Mouse (Mus musculus) liver, adult 2 months (tissue): ENCODE measurements at regions not wholly inside any gene's neighbourhood (a gene's known extent, or its start where the extent isn't known, plus 50 kb on each side); places are given as distances from the start of the nearest gene placed in this dataset.

Source experiments
- DNase-seq: peaks from one replicate; pipeline ENCODE4 v3.0.0-alpha.2; 2011; ENCODE audit warnings: low read depth, low spot score; ENCODE audit errors: extremely low read depth
- H3K27ac ChIP-seq: fragments of 200-500 bp; replicated peaks from 2 replicates; pipeline ENCODE4 v1.5.1; 2012; ENCODE audit warnings: low read depth, mild to moderate bottlenecking, control low read depth, inconsistent platforms, low read length; ENCODE audit not compliant: insufficient read depth
- H3K27me3 ChIP-seq: fragments of 200-500 bp; 2 replicates; pipeline ENCODE4 v1.6.1; 2012; ENCODE audit warnings: mild to moderate bottlenecking, moderate library complexity, low read length, inconsistent platforms; ENCODE audit not compliant: control insufficient read depth, insufficient read depth
- H3K36me3 ChIP-seq: fragments of 200-500 bp; 2 replicates; pipeline ENCODE4 v1.6.1; 2012; ENCODE audit warnings: low read length, inconsistent platforms; ENCODE audit not compliant: control insufficient read depth, insufficient read depth
- H3K4me1 ChIP-seq: fragments of 200-500 bp; 2 replicates; pipeline ENCODE4 v1.6.1; 2011; ENCODE audit warnings: low read length; ENCODE audit not compliant: control insufficient read depth, insufficient read depth
- H3K4me3 ChIP-seq: fragments of 200-500 bp; 2 replicates; pipeline ENCODE4 v1.5.1; 2011; ENCODE audit warnings: low read depth, mild to moderate bottlenecking, control low read depth, low read length, moderate library complexity; ENCODE audit not compliant: insufficient read depth
- H3K79me2 ChIP-seq: fragments of 200-500 bp; 2 replicates; pipeline ENCODE4 v1.6.1; 2012; ENCODE audit warnings: inconsistent platforms, mild to moderate bottlenecking, low read length, moderate library complexity; ENCODE audit not compliant: control insufficient read depth, insufficient read depth
- H3K9ac ChIP-seq: fragments of 200-500 bp; 2 replicates; pipeline ENCODE4 v1.6.1; 2012; ENCODE audit warnings: low read depth, mild to moderate bottlenecking, control low read depth, inconsistent platforms, low read length
- CTCF ChIP-seq: fragments of 200-500 bp; IDR thresholded peaks from 2 replicates; pipeline ENCODE4 v1.5.1; 2011; ENCODE audit warnings: low read depth, low read length, control low read depth
- POLR2A ChIP-seq: fragments of 200-500 bp; IDR thresholded peaks from 2 replicates; pipeline ENCODE4 v1.6.1; 2011; ENCODE audit warnings: low read length, control low read depth; ENCODE audit not compliant: insufficient read depth; ENCODE audit errors: extremely low read depth
- WGBS: fragments of 180-500 bp; shearing (Covaris S2); methylation state at CpG from one replicate; pipeline ENCODE4 v1.1.7; 2018; 5-methylcytosine and 5-hydroxymethylcytosine counted together

DNA sequence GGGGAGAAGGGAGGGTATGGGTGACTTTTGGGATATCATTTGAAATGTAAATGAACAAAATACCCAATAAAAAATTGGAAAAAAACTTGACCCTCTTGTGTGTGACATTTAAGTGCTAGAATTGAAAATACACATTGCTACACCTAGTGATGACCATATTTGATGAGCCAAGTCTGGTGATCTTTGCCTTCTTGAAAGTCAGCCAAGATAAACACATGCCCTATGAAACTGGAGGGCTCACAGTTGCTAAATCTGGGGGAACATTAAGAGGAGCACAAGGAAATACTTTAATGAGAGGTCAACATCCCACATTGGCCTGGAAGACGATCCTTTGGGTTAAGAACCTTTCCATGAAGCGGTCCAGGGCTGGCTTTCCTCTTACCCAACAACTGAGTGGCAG is 112.8 kb downstream of the Gm9733 start:
- TF ChIP-seq POLR2A: no peak
- no peak for TF ChIP-seq CTCF
- peaks cover 3% of the 10 kb centered on the region; the same call in 1 of the 2 replicates for H3K4me1 ChIP-seq
- 7% methylated on average over 2 of the region's 2 CpGs for WGBS
- H3K4me3 ChIP-seq: no peak overlapping the region
- H3K27me3 ChIP-seq: no peaks in the 10 kb centered on the region
- peak; percentile 89 for DNase-seq
- no peaks in the 10 kb centered on the region for H3K36me3 ChIP-seq
- no peak overlapping the region for H3K9ac ChIP-seq
- H3K79me2 ChIP-seq: no peaks in the 10 kb centered on the region
- no peak overlapping the region for H3K27ac ChIP-seq

DNA sequence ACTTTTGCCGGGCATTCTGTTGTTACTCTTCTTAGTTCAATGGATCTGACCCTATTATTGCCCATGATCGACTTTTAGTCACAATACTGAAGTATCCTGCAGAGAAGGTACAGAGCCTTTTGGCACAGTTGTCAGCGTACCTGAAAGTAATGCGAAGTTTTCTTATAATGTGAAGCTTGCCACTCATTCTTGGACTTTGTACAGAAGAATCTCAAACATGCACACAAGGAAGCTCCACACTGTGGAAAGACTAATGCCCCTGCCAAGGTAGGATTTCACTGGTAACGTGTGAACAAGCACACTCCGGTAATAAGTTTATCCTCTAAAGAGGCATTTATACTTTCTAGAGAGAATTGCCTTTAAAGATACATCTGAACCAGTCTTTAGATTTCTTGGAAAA is 108.8 kb downstream of the Gm9733 start:
- no peaks in the 10 kb centered on the region for H3K27me3 ChIP-seq
- H3K4me1 ChIP-seq: peaks cover 3% of the 10 kb centered on the region; the same call in 1 of the 2 replicates
- DNase-seq: no peak
- no peaks in the 10 kb centered on the region for H3K79me2 ChIP-seq
- no peak overlapping the region for H3K4me3 ChIP-seq
- H3K27ac ChIP-seq: no peak overlapping the region
- WGBS: 85% methylated on average over 6 of the region's 6 CpGs
- no peak overlapping the region for H3K9ac ChIP-seq
- H3K36me3 ChIP-seq: no peaks in the 10 kb centered on the region
- no peak for TF ChIP-seq POLR2A
- no peak for TF ChIP-seq CTCF

DNA sequence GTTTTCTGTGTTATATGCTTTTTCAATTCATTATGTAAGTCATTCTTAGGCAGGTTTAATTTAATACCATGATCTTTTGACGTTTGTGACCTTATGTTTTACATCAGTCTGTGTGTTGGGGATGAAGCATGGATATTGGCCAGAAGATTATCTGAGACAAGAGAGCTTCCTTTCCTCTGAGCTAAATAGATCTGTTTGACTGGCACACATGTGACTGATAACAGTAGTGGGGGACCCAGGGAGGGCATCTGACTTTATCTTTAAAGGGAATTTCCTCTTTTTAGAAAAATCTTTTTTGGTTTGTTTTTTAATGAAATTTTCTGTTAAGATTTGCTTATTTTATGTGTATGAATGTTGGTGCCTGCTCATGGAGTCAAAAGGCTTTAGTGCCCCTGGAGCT is 107.7 kb downstream of the Gm9733 start:
- no peak overlapping the region for H3K27ac ChIP-seq
- no peak overlapping the region for H3K9ac ChIP-seq
- 53% methylated on average over 1 of the region's 1 CpGs for WGBS
- no peaks in the 10 kb centered on the region for H3K27me3 ChIP-seq
- no peak for DNase-seq
- H3K79me2 ChIP-seq: no peaks in the 10 kb centered on the region
- peaks cover under 1% of the 10 kb centered on the region; the same call in 1 of the 2 replicates for H3K4me1 ChIP-seq
- no peak overlapping the region for H3K4me3 ChIP-seq
- TF ChIP-seq POLR2A: no peak
- TF ChIP-seq CTCF: no peak
- H3K36me3 ChIP-seq: no peaks in the 10 kb centered on the region

DNA sequence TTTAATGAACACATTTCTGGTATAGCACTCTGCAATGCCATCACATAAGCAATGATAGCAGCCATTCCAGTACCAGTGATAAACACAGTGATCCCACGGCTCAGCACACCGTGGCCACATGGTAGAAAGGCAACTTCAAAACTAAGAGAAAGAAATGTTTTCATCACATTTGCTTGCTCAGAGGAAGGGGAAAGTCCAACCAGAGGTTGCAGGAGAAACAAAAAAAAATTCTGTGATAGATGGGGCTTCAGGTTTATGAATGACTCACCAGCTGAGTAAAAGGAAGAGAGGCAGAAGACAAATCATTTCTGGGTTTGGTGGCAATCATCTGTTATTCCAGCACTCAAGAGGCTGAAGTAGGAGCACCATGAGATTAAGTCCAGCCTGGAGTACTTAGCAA is 103.5 kb downstream of the Gm9733 start:
- TF ChIP-seq CTCF (no peak), POLR2A (no peak)
- no peak for DNase-seq
- Histone ChIP-seq H3K4me3 (no peak overlapping the region), H3K4me1 (no peaks in the 10 kb centered on the region), H3K9ac (no peak overlapping the region), H3K27me3 (no peaks in the 10 kb centered on the region), H3K36me3 (no peaks in the 10 kb centered on the region), H3K27ac (no peak overlapping the region), H3K79me2 (no peaks in the 10 kb centered on the region)
- WGBS: 29% methylated on average over 2 of the region's 2 CpGs

DNA sequence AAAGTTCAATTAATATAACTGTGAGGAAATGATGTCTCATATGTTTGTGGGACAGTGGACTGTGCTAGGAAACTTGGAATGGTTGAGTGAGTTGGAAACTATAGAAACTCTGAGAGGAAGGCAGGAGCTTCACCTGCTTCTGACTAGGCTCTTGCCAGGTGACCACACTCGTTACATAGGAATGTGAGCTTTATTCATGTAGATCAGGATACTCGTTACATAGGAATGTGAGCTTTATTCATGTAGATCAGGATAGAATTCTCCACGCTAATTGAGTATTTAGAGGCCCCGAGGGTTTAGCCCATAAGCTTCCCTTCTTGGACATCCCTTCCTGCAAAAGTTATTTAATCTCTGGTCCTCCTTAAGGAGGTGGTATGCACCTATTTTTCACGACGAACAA is 101.9 kb downstream of the Gm9733 start:
- Histone ChIP-seq H3K4me3 (no peak overlapping the region), H3K79me2 (no peaks in the 10 kb centered on the region), H3K27me3 (no peaks in the 10 kb centered on the region), H3K36me3 (no peaks in the 10 kb centered on the region), H3K4me1 (no peaks in the 10 kb centered on the region), H3K9ac (no peak overlapping the region), H3K27ac (no peak overlapping the region)
- no peak for DNase-seq
- WGBS: 85% methylated on average over 6 of the region's 6 CpGs
- TF ChIP-seq CTCF: no peak
- no peak for TF ChIP-seq POLR2A

DNA sequence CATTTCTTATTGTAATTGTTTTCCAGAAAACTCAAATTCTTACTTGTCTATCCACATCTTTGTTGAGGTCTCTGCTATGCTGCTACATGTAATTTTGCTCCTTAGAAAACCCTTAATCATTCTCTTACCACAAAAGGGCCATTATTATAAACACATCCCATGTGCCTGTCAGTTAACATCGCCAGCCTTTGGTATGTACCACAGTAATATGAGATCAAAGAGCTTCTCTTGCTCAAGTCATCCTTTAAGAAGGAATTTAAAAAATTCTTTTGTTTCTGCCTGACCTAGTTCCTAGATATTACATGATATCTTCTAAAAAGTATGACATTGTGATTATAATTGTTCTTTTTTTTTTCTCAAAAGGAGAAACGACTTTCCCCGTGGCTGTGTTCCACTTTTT is 100.7 kb downstream of the Gm9733 start:
- Histone ChIP-seq H3K27ac (no peak overlapping the region), H3K4me3 (no peak overlapping the region), H3K9ac (no peak overlapping the region), H3K79me2 (no peaks in the 10 kb centered on the region), H3K4me1 (no peaks in the 10 kb centered on the region), H3K27me3 (no peaks in the 10 kb centered on the region), H3K36me3 (no peaks in the 10 kb centered on the region)
- 71% methylated on average over 3 of the region's 3 CpGs for WGBS
- no peak for DNase-seq
- TF ChIP-seq CTCF (no peak), POLR2A (no peak)
